Mouse (Mus musculus): Measurements from ENCODE around the gene 4930562C15Rik.

DNA sequence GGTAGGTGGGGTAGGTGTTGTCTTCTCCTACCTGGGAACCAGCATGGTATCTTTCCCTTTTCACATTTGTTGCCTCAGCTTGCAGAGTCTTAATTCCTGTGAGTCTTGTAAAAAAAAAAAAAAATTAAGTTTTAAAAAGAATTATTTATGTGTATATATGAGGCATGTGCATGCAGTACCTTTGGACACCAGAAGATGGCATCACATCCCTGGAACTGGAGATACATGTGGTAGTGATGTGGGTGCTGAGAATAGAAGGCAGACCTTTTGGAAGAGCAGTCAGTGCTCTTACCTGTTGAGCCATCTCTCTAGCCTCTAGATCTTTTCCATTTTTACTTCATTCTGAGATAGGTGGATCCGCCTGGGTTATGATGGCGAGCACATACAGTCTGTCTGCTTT lies 74.5 kb downstream of the 4930562C15Rik start:
- TF ChIP-seq CTCF (IDR thresholded peaks at IDR 0.05; ENCODE audit: low read depth, low read length) (no peak), POLR2A (IDR thresholded peaks at IDR 0.05; ENCODE audit: insufficient read depth, low read length) (no peak)

Data from ES-Bruce4 (cell line).